Mouse (Mus musculus) kidney, embryonic 15.5 days (tissue): ENCODE data around the gene Ints5. TPM values are rescaled to one million over a fixed set of nuclear protein-coding genes. Genes with fewer than 3 reads are reported as not detected.
"Not testable (repeated sequence)": the region's sequence is repeated elsewhere in the genome, so short reads cannot be mapped to it uniquely, and the experiment has no call there.

ENCODE experiments used
- ATAC-seq: fragments of 200-750 bp; cut with Nextera tagmentation; replicated peaks from 2 replicates; pipeline ENCODE4 v1.8.0; 2017; ENCODE audit warnings: moderate TSS enrichment; ENCODE audit not compliant: low FRiP score
- H3K27ac ChIP-seq: fragments of 300-500 bp; sonication (generic); 2 replicates; pipeline ENCODE4 v1.5.1; 2015; ENCODE audit warnings: mild to moderate bottlenecking, inconsistent platforms
- H3K27me3 ChIP-seq: fragments of 300-500 bp; sonication (generic); 2 replicates; pipeline ENCODE4 v1.6.1; 2015; ENCODE audit warnings: inconsistent platforms
- H3K36me3 ChIP-seq: fragments of 300-500 bp; sonication (generic); 2 replicates; pipeline ENCODE4 v1.6.1; 2015; ENCODE audit warnings: inconsistent platforms
- H3K4me1 ChIP-seq: fragments of 300-500 bp; sonication (generic); 2 replicates; pipeline ENCODE4 v1.6.1; 2015; ENCODE audit warnings: inconsistent platforms
- H3K4me2 ChIP-seq: fragments of 300-500 bp; sonication (generic); 2 replicates; pipeline ENCODE4 v1.6.1; 2015; ENCODE audit warnings: moderate library complexity, mild to moderate bottlenecking, inconsistent platforms
- H3K4me3 ChIP-seq: fragments of 300-500 bp; sonication (generic); replicated peaks from 2 replicates; pipeline ENCODE4 v1.5.1; 2015; ENCODE audit warnings: mild to moderate bottlenecking, inconsistent platforms
- H3K9ac ChIP-seq: fragments of 300-500 bp; sonication (generic); 2 replicates; pipeline ENCODE4 v1.6.1; 2015; ENCODE audit warnings: mild to moderate bottlenecking, inconsistent platforms
- H3K9me3 ChIP-seq: fragments of 300-500 bp; sonication (generic); replicated peaks from 2 replicates; pipeline ENCODE4 v1.6.1; 2016; ENCODE audit warnings: inconsistent platforms
- WGBS: fragments of 180-500 bp; shearing (Covaris S2); methylation state at CpG from one replicate; pipeline ENCODE4 v1.1.7; 2015; ENCODE audit warnings: mixed read lengths; 5-methylcytosine and 5-hydroxymethylcytosine counted together
- polyA plus RNA-seq: library from polyadenylated mRNA; unstranded; fragments of >200 nt; fragmentation: Nextera tagmentation; extraction: Ambion mirVana; gene quantifications from 2 replicates; pipeline ENCODE4 v1.2.1, GENCODE M21; 2015

The Ints5 gene
- polyA plus RNA-seq, 1 experiment from 2014 or later = 47.4 TPM

- Histone ChIP-seq H3K9me3 (no peaks in the 10 kb centered on the region), H3K27me3 (no peaks in the 10 kb centered on the region), H3K4me1 (peaks cover 43% of the 10 kb centered on the region), H3K27ac (no peak overlapping the region), H3K9ac (no peak overlapping the region), H3K36me3 (peaks cover 42% of the 10 kb centered on the region), H3K4me2 (no peak overlapping the region), H3K4me3 (no peak overlapping the region)
- WGBS = 91% methylated on average over 9 of the region's 9 CpGs
- ATAC-seq = no peak
Observed at GRCm38 (mm10) chr19:8895397-8895960, 2.7 kb downstream of the Ints5 start.

DNA sequence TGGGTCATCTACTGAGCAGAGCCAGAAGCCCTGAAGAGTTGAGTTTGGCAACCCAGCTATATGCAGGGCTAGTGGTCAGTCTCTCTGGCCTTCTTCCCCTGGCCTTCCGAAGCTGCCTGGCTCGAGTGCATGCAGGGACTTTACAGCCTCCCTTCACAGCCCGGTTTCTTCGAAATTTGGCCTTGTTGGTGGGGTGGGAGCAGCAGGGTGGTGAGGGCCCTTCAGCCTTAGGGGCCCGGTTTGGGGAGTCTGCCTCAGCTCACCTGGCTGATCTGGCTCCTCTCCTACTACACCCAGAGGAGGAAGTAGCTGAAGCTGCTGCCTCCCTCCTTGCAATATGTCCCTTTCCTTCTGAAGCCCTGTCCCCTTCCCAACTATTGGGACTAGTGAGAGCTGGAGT lies 3.4 kb downstream of the Ints5 start:
- H3K4me3 ChIP-seq, ATAC-seq, H3K4me2 ChIP-seq, H3K9me3 ChIP-seq, H3K27me3 ChIP-seq, H3K9ac ChIP-seq, H3K27ac ChIP-seq: not testable (repeated sequence)
- peaks cover 42% of the 10 kb centered on the region for H3K36me3 ChIP-seq
- H3K4me1 ChIP-seq = peaks cover 43% of the 10 kb centered on the region
- WGBS = 87% methylated on average over 5 of the region's 5 CpGs

DNA sequence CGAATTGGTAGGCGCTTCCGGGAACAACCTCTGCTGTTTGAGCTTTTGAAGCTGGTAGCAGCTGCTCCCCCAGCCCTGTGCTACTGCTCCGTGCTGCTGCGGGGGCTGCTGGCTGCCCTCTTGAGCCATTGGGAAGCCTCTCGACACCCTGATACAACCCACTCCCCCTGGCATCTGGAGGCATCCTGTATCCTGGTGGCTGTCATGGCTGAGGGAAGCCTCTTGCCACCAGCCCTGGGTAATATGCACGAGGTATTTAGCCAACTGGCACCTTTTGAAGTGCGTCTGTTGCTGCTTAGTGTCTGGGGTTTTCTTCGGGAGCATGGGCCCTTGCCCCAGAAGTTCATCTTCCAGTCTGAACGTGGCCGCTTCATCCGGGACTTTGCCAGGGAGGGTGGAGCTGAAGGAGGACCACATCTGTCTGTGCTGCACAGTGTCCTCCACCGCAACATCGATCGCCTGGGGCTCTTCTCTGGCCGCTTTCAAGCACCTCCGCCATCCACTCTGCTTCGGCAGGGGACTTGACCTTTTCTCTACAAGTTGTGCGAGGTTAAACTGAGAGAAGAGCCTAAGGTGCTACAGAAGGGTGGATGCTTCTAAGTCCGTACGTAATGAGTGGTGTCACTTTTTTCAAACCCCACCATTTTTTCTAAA lies 4.5 kb downstream of the Ints5 start:
- peak overlapping the region; percentile 63 for H3K4me2 ChIP-seq
- peak overlapping the region; percentile 71 for H3K4me3 ChIP-seq
- H3K9me3 ChIP-seq, H3K27me3 ChIP-seq: not testable (repeated sequence)
- H3K9ac ChIP-seq = peak overlapping the region; percentile 46
- H3K4me1 ChIP-seq = peaks cover 43% of the 10 kb centered on the region
- ATAC-seq = peak; percentile 47
- WGBS = 19% methylated on average over 21 of the region's 21 CpGs
- H3K27ac ChIP-seq = peak overlapping the region; percentile 93
- peaks cover 46% of the 10 kb centered on the region for H3K36me3 ChIP-seq

DNA sequence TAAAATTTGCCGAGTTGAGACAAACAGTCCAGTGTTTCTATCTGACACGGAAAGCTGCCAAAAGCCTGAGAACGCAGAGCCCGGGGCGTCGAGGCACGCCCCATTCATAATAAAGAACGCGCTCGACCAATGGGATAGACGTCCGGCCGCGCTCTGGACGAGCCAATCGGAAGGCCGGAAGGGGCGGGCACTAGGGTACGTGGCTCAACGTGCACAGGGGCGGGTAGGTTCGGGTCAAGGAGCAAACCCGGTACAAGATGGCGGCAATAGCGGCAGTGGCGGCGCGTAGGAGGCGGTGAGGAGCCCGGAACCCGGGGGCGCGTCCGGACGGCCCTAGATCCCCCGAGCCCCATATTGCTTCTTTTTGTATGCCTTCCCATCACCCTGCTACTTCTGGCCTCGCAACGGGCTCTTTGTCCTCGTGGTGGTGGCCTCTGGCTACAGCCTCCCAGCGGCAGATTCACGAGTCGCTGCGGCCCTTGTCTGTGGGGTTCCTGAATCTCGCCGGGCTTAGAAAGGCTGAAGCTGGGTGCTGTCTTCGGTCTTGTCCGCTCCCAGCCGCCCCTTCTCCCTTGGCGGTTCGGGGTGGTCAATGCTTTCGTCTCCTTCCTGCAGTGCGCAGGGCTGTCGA lies 5.2 kb downstream of the Ints5 start, which contains the start of gene Ganab:
Gene Ganab, plus strand, starts transcription at position 207 of the 631 bp plus-strand sequence.
- peak within 1 kb of the TSS; percentile 71 for H3K4me3 ChIP-seq
- WGBS = under 1% methylated on average over 53 of the region's 53 CpGs

GRCm38 (mm10) chr19:8898576-8898975 lies 5.8 kb downstream of the Ints5 start:
- H3K27me3 ChIP-seq = no peaks in the 10 kb centered on the region
- H3K9me3 ChIP-seq = no peaks in the 10 kb centered on the region
- H3K27ac ChIP-seq = peak overlapping the region; percentile 93
- WGBS = 3% methylated on average over 13 of the region's 13 CpGs
- peaks cover 57% of the 10 kb centered on the region for H3K36me3 ChIP-seq
- no peak; the same call in 1 of the 2 replicates for ATAC-seq
- H3K9ac ChIP-seq = peak overlapping the region; percentile 86
- peaks cover 36% of the 10 kb centered on the region for H3K4me1 ChIP-seq
- peak overlapping the region; percentile 71 for H3K4me3 ChIP-seq
- H3K4me2 ChIP-seq = peak overlapping the region; percentile 63

More for the DNA sequence above, 5.2 kb downstream of the Ints5 start, which contains the start of gene Ganab:
- Histone ChIP-seq H3K27ac (peak within 1 kb of the TSS; percentile 93), H3K9me3 (no peaks in the 10 kb centered on the region), H3K36me3 (peaks cover 51% of the 10 kb centered on the region), H3K9ac (peak within 1 kb of the TSS; percentile 86), H3K27me3 (no peaks in the 10 kb centered on the region), H3K4me1 (peaks cover 40% of the 10 kb centered on the region), H3K4me2 (peak within 1 kb of the TSS; percentile 63)
- ATAC-seq = peak; percentile 98

DNA sequence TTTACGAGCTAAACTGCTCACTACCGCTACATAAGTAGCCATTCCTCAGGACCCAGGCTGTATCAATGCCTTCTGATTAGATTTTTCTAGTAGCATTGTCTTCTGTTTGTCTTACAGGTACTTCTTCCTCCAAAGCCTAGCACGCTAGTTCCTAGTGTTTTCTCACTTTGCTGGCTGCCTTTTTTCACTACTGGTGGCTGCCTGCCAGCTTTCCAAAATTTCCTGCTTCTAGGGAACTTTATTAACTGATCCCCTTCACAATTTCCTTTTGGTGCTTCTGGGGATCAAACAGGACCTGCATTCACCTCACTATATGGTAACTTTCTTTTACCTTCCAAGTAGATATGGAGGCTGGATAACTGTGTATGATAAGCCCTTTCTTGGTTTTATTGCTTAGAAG lies 6.3 kb downstream of the Ints5 start:
- Histone ChIP-seq H3K27me3 (no peaks in the 10 kb centered on the region), H3K36me3 (peaks cover 62% of the 10 kb centered on the region), H3K9me3 (no peaks in the 10 kb centered on the region), H3K4me1 (peaks cover 31% of the 10 kb centered on the region), H3K4me3 (peak overlapping the region; percentile 71), H3K27ac (no peak overlapping the region), H3K9ac (peak overlapping the region; percentile 86), H3K4me2 (peak overlapping the region; percentile 63)
- ATAC-seq = no peak
- WGBS = 22% methylated on average over 3 of the region's 3 CpGs

DNA sequence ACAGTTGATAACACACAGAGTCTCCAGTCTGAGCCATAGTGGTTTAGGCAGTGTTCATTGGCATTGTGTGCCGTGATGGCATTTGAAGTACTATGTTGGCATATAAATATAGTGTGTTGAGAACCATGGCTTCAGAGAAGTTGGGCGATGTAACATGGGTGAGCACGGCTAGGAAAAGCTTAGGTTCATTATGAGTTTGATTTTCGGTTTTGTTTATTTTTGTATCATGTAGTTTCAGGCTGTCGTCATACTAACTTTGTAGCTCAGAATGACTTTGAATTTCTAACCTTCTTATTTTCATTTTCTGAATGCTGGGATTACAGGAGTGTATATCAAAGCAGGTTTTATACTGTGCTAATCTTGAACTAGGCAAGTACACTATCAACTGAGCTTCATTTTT lies 10.6 kb downstream of the Ints5 start:
- peaks cover 15% of the 10 kb centered on the region for H3K4me1 ChIP-seq
- no peak overlapping the region for H3K27ac ChIP-seq
- H3K27me3 ChIP-seq = no peaks in the 10 kb centered on the region
- no peaks in the 10 kb centered on the region for H3K9me3 ChIP-seq
- ATAC-seq = no peak
- WGBS = 96% methylated on average over 5 of the region's 5 CpGs
- peaks cover 76% of the 10 kb centered on the region for H3K36me3 ChIP-seq
- H3K4me3 ChIP-seq = no peak overlapping the region
- no peak overlapping the region for H3K9ac ChIP-seq
- no peak overlapping the region for H3K4me2 ChIP-seq

DNA sequence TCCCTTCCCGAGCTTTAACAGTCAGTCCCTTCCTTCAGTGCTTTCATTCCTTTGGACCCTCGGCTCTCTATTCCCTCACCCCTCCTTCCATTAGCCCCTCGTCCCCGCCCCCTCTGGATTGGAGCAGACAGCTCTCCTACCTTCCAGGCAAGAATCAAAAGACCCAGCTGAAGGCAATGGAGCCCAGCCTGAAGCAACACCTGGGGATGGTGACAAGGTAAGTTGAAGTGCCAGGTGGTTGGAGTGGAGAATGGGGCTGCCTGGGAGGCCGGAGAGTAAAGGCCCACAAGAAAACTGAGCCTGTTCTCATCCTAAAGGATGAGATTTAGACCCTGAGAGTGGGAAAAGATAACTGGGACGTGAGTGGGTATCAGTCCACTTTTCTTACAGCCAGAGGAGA lies 15.7 kb downstream of the Ints5 start:
- H3K36me3 ChIP-seq = peaks cover 98% of the 10 kb centered on the region
- no peak overlapping the region for H3K9ac ChIP-seq
- no peak overlapping the region for H3K27ac ChIP-seq
- H3K4me3 ChIP-seq = no peak overlapping the region
- ATAC-seq = no peak
- H3K4me1 ChIP-seq = no peaks in the 10 kb centered on the region
- WGBS = 91% methylated on average over 6 of the region's 6 CpGs
- no peaks in the 10 kb centered on the region for H3K9me3 ChIP-seq
- no peaks in the 10 kb centered on the region for H3K27me3 ChIP-seq
- no peak overlapping the region for H3K4me2 ChIP-seq

DNA sequence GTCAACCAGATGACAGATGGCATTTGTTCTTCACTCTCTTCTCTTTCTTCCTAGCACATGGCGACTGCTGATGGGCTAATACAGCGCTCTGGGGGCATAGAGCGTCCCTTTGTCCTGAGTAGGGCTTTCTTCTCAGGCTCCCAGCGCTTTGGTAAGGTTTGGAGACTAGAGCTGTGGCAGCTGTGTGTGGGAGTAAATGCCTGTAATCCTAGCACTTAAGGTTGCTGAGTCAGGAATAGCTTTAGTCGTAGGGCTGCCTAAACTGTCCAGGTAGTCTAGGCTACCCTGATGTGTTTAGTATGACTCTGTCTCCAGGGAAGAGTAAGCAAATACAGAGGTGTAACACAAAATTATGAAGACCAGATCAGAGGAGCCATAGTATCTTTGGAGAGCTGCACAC lies 19.0 kb downstream of the Ints5 start:
- no peak for ATAC-seq
- no peaks in the 10 kb centered on the region for H3K4me1 ChIP-seq
- 82% methylated on average over 5 of the region's 5 CpGs for WGBS

GRCm38 (mm10) chr19:8914212-8914611 lies 21.4 kb downstream of the Ints5 start:
- Histone ChIP-seq H3K27ac (no peak overlapping the region), H3K36me3 (peaks cover 81% of the 10 kb centered on the region), H3K4me2 (no peak overlapping the region), H3K27me3 (no peaks in the 10 kb centered on the region), H3K9ac (no peak overlapping the region), H3K4me3 (no peak overlapping the region), H3K4me1 (no peaks in the 10 kb centered on the region), H3K9me3 (no peaks in the 10 kb centered on the region)
- WGBS = 93% methylated on average over 3 of the region's 3 CpGs
- ATAC-seq = no peak

More for the DNA sequence above, 19.0 kb downstream of the Ints5 start:
- Histone ChIP-seq H3K4me3 (no peak overlapping the region), H3K36me3 (peaks cover 100% of the 10 kb centered on the region), H3K27ac (no peak overlapping the region), H3K27me3 (no peaks in the 10 kb centered on the region), H3K9ac (no peak overlapping the region), H3K9me3 (no peaks in the 10 kb centered on the region), H3K4me2 (no peak overlapping the region)

DNA sequence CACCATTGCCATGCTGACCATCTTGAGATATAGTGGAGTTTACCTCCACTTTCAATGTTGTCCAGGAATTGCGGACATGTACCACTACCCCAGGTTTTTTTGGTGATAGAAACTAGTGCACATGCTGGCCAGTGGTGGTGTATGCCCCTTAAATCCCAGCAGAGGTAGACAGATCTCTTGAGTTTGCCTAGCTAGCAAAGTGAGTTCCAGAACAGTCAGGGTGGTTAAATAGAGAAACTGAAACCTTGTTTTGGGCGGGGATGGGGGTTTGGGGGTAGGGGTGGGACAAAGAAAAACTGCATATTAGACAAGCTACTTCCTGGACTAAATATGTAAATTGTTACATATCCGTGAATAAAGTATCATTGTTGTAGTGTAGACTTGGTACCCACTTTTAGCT lies 26.2 kb downstream of the Ints5 start:
- no peak for ATAC-seq
- peaks cover 9% of the 10 kb centered on the region for H3K4me1 ChIP-seq
- no peak overlapping the region for H3K4me2 ChIP-seq

GRCm38 (mm10) chr19:8919684-8920072 lies 26.9 kb downstream of the Ints5 start:
- Histone ChIP-seq H3K4me2 (peak overlapping the region; percentile 76), H3K9me3 (no peaks in the 10 kb centered on the region), H3K36me3 (peaks cover 41% of the 10 kb centered on the region), H3K4me1 (peaks cover 9% of the 10 kb centered on the region), H3K4me3 (peak overlapping the region; percentile 88), H3K27me3 (no peaks in the 10 kb centered on the region), H3K27ac (peak overlapping the region; percentile 96), H3K9ac (no peak overlapping the region)
- 53% methylated on average over 6 of the region's 6 CpGs for WGBS
- no peak for ATAC-seq

More for the DNA sequence above, 26.2 kb downstream of the Ints5 start:
- 91% methylated on average over 3 of the region's 3 CpGs for WGBS
- H3K36me3 ChIP-seq = peaks cover 48% of the 10 kb centered on the region
- no peak overlapping the region for H3K9ac ChIP-seq
- H3K4me3 ChIP-seq = no peak overlapping the region
- no peaks in the 10 kb centered on the region for H3K27me3 ChIP-seq
- H3K9me3 ChIP-seq = no peaks in the 10 kb centered on the region
- no peak overlapping the region for H3K27ac ChIP-seq
